Mouse (Mus musculus): Measurements from ENCODE around the gene Avpi1.

The Avpi1 gene

DNA sequence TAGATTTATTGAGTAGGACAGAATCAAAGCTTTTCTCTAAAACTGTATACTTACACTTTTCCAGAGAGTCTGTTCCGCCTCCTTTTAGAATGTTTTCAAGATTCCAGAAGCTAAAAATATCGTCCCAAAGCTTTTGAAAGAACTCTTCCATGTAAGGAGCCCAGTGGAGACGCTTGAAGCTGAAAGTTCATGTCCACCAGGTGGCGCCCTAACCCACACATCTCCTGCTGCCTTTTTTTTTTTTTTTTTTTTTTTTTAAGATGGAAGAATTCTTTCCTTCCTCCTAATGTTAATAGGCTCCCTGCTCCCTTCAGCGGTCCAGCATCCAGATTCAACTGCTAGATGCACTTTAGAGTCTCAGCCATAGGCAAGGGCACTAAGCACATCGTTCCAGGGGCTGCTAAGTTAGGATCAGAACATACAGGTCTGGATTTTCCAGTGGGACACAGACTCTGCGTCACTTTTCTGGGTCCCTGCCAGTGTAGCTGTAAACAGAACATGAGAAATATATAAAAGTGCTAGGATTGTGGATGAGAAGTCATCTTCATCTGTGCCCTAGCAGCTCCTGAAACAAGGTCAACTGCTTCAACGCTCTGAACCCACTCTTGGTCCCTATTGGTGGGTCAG, 15.8 kb upstream of the Avpi1 start:
- DNase-seq (ENCODE audit: low spot score in 2 of 2), result peak; percentile 50 to 73

DNA sequence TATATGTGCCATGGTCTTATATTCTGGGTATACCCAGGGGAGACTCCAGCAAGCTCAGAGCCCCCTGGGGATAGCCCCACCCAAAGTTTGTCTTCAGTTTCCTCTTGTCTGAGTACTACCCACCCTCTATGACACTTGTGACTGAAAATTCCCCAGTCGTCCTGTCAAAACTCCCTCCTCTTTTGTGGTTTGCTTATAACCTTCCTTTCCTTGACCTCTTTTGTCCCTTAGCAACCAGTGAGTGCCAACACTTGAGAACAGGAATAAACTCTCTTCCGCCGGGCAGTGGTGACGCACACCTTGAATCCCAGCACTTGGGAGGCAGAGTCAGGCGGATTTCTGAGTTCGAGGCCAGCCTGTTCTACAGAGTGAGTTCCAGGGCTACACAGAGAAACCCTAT, 15.2 kb upstream of the Avpi1 start:
- DNase-seq (ENCODE audit: low spot score in 2 of 2), result no peak

DNA sequence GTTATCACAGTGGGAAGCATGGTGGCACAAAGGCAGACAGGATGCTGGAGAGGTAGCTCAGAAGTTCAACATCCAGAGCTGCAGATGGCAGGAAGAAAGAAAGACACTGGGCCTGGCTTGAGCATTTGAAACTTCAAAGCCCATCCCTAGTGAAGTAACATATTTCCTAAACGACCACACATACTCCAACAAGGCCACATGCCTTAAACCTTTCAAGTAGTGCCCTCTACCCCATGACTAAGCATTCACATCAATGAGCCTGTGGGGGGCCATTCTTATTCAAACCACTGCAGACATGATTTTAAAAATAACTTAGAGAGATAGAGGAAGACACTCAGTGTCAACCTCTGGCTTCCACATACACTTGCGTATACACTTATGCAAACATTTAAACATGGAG, 13.9 kb upstream of the Avpi1 start:
- DNase-seq (ENCODE audit: low spot score in 2 of 2), result no peak

DNA sequence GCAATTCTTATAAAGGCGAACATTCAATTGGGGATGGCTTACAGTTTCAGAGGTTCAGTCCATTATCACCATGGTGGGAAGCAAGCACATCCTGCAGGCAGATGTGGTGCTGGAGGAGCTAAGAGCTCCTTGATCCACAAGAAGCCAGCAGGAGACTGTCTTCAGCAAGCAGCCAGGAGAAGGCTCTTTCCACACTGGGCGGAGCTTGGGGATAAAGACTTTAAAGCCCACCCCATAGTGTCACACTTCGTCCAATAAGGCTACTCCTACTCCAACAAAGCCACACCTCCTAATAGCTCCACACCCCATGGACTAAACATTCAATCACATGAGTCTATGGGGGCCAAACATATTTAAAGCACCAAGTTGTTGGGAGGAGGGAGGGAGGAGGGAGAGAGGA, 13.1 kb upstream of the Avpi1 start:
- DNase-seq (ENCODE audit: low spot score in 2 of 2), result no peak

DNA sequence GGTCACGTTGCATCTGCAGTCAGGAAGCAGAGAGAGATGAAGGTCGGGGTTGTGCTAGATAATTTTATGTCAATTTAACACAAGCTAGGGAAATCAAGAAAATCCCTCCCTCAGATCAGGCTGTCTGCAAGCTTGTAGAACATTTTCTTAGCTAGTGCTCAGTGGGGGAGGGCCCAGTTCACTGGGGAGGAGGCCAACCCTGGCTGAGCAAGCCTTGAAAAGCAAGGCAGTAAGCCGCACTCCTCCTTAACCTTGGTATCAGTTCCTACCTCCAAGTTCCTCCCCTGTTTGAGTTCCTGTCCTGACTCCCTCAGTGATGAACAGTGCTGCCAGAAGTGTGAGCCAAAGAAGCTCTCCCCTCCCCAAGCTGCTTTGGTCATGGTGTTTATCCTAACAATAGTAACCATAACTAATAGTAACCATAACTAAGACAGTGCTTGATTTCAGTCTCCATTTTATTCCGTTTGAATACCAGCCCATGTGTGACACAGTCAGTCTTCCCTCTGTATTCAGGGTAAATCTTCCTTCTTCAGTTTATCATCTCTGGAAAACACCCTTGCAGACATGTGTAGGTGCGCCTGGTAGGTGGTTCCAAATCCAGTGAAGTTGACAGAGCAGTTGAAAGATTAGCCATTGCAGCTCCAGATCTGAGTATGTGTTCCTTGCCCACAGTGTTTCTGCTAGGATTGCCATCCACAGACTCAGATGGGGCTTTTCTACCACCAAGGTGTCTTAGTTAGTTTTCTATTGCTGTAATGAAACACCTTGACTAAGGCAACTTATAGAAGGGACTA, 11.1 kb upstream of the Avpi1 start:
- no peak for DNase-seq (ENCODE audit: low spot score in 2 of 2)

DNA sequence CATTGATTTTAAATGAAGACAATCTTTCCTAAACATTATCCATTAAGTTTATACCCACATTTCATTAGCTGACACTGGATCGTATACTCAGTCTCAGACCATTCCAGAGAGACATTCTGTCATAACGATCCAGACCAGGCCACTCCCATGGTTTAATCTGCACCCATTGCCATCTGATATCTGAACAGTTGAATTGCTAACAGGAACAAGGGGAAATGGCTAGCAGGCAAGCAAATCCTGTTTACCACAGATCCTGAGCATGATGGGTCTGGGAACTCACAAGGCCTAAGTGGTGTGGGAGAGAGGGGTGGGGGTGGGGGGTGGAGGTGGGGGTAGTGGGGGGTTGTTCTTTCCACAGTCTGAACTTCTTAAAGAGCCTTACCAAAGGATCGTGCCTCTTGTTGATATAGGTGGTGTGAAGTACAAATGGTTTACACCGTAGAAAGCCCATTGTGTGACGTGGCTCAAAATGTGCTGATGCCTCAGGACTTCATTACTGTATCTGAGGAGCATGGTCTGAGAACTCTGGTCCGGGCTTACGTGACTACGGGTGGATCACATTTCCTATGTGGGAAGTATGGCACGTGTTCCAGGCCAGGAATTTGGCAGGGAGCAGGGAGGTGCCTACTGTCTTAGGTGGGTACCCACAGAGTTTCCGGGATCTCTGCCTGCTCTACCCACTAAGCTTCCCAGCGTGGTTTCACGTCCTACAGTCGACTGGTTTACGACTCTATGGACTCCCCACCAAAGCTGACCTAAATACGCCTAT, 9.8 kb upstream of the Avpi1 start:
- DNase-seq (ENCODE audit: low spot score in 2 of 2), result no peak

DNA sequence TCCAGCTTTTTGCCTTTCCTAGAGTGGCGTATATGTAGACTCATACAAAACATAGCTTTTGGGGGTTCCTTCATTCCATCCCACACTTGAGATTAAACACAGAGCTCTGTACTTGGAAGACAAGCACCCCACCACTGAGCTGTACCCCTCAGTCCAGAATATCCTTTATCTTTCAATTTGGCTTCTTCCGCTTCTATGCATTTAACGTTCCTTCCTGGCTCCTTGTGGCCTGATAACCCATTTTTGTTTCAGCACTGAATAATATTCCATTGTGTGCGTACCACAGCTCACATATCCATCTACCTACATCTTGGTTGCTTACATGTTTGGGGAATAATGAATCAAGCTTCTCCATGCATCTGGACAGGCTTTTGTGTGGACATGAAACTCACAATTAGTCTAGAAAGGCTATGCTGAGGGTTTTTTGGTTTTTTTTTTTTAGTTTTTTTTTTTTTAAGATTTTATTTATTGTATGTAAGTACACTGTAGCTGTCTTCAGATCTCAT, 8.4 kb upstream of the Avpi1 start:
- no peak for DNase-seq (ENCODE audit: low spot score in 2 of 2)

DNA sequence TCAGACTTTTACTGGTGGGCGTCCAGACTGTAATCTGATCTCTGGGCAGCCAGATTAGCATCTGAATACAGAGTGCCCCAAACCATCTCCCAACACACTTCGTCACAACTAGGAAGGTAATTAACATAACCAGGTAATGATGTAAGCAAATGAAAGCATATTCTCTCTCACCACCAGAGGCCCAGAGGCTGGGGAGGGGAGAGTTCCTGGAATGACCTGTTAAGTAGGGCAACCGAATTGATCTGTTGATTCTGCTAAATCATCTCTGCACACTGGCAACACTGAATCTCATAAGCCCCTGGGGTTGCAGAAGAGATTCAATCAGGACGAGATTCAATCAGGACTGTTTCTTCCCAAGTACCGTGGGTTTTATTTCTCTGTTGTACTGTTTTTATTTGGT, 7.3 kb upstream of the Avpi1 start:
- no peak for DNase-seq (ENCODE audit: low spot score in 2 of 2)

DNA sequence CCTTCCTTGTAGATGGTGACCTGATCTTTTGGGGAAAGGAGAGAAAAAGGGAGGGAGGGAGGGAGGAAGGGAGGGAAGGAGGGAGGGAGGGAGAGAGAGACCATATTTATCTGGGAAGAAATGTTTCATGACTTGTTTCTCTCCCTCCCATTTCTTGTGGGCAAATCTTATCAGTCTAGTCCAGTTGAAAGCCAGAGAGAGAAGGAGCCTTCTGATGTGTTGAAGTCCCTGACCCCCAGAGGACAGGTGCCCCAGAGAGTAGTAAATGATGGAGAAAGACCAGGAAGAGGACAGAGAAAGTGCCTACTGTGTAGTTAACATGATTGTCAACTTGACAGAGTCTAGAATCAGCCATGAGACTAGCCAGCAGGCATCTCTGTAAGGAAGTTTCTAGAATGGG, 6.2 kb upstream of the Avpi1 start:
- no peak for DNase-seq (ENCODE audit: low spot score in 2 of 2)

DNA sequence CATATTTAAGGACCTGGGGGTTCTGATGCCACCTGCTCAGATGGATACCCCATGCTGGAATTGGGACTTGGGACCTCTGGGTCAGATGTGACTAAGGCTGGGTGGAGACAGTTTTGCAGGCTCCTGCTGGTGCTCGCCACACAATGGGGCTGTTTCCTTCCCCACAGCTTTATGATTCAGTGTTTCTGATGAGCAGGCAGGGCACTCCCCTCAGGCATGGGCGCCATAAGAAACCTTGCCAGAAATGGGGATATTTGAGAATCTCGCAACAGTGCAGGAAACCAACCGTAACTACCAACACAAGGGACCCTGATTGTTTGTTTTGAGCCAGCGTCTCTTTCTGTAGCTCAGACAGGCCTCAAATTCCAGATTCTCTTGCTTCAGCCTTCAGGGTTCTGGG, 2.2 kb upstream of the Avpi1 start:
- DNase-seq (ENCODE audit: low spot score in 2 of 2), result no peak

DNA sequence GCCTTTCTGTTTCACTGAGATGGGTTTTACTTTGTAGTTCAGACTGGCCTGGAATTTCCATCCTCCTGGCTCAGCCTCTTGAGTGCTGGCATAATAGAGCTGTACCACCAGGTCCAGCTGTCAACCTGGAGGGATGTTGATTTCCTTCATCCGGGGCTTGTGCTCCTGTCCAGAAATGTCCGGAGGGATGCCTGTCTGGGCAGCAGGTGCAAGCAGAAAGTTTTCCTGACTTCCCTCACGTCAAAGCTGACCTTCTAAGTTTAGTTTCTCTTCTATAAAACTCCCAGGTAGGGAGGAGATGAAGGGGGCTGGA, 1.4 kb upstream of the Avpi1 start:
- no peak for DNase-seq (ENCODE audit: low spot score in 2 of 2)

DNA sequence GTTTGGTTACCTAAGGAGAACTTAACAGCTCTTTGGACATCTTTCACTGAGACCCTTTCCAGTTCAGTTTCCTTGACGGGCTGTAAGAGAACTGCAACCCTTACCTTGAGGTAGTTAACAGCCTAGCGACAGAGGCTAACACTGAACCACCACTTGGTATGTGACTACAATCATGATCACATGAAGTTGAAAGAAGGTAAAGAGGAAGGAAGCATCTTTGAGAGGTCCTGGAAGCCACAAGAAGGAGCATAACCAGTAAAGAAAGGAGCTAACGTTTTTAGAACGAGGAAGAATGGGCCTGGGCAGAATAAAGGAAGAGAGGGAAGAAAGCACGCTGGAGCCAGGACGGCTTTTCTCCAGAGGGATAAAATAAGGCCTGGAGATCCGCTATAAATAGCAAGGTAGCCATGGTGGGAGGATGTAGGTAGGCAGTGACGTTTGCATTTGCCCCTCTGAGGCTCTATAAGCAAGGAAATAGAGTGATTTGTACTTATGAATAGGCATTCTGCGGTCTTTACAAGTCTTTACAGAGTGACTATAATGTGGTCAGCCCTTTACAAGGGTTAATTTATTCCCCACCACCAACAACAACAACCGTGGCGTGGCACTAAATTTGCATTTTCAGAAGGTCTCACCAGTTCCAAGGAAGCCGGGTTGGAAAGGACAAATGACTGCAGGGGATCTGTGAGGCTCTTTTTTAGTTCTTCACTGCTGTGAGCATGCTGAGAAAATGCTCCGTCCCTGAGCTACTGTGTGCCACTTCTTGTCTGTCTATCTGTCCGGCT, 842 bp upstream of the Avpi1 start:
- no peak for DNase-seq (ENCODE audit: low spot score in 2 of 2)

DNA sequence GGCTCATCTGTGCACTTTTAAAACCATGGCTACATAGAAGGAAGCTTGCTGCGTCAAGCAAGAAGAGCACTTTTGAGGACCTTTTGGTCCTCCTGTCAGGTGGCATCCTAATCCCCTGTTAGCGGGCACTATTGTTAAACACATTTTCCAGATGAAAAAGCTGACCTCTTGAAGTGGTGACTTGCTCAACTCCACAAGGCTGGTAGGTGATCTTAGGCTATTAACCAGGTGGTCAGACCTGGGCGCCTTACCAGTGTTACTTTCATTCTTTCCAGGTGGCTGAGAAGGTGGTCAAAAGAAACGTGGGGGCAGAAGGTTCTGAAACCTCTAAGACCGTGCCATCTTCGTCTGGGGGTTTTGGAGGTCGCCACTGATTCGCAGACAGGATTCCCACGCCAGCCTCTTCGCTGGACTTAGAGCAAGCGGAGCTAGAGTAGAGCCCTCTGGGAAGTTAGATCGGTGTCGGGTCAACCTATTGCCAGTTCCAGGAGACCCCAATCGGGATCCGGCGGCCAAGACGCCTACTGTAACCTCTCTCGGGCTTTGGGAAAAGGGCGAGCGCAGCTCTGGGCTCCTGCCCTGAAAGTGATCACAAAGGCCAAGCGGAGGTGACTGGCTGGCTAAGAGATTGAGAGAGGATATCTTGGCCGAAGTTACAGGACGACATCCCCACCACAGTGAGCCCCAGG, 663 bp downstream of the Avpi1 start:
- DNase-seq (ENCODE audit: low spot score in 2 of 2), result no peak

DNA sequence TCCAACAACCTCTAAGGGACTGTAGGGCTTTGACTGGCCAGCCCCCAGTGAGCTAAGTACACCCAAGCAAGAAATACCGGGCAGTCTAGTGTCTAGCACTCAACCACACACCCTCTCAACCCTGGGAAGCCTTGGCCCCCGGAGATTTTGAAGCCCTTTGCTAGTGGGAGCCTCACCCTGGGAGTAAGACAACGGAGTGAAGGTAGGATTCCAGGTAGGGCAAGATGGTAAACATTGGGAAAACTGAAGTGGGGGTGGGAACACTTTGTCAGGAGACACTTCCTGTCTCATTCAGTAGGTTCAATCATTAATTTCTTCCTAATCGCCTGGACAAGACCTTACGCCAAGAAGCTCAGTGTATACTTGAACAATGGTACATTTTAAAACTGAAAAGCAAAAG, 1.8 kb downstream of the Avpi1 start:
- DNase-seq (ENCODE audit: low spot score in 2 of 2), result no peak

DNA sequence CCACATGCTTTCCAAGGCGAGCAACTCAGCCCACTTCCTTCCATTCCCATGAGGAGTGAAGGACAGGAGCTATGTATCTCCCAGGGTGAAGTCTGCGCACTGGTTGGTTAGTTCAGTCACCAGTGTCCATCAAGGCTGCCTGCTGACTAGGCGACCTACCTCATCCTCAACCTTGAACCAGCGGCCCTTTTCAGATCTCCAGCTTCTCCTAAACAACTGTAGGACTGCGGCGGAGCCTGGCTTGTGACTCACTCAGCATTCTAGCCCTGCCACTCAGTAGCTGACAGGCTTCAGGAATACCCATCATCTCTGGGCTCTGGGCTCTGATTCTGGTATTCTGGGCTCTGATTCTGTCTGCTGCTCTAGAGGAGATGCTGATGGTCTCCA, 2.6 kb downstream of the Avpi1 start:
- DNase-seq (ENCODE audit: low spot score in 2 of 2), result no peak

DNA sequence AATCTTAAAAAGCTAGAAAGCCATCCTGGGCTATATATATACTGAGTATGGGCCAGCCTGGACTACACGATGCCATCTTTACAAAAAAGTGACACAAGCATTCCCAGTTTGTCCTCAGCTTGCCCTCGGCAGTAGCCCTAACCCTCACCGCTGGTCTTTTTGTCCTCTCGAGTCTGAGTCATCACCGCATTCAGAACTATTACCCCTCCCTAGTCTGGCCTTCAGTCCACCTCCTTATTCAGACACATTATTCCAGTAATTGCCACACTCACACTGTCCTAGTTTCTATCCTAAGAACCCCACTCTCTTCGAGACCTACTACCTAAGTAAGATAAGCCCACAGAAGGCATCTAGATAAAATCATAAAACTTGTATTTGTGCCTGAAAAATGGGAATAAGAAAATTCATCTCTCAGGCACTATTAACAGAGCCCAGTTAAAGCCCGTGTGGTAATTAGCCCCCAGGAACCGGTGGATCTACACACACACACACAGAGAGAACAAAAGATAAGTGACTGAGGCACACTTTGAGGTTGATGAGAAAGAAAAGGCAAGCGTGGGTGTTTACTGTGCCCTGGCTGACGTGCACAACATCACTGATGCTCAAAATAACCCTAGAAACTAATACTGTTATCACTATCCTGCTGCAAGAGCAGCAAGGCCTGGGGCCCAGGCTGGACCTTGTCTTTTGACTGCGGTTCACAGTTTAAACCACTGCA, 3.2 kb downstream of the Avpi1 start:
- no peak for DNase-seq (ENCODE audit: low spot score in 2 of 2)

DNA sequence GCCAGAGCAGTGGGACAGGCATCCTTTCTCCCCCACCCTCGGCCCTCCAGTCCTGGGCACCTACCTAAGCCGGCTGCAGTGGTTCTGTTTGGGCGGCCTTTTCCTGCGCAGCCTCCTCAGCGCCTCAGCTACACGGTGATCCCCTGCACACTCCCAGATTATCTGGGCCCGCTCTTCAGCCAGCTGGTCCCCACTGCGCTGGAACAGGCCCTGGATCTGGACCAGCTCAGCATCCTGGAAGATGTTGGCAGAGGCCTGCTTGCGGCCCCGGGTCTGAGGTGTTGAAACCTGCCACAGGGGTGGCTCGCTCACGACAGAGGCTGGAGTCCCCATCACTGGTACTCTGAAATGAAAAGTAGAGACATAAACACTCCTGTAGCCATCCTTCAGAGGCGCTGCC, 4.2 kb downstream of the Avpi1 start:
- DNase-seq (ENCODE audit: low spot score in 2 of 2), result no peak

DNA sequence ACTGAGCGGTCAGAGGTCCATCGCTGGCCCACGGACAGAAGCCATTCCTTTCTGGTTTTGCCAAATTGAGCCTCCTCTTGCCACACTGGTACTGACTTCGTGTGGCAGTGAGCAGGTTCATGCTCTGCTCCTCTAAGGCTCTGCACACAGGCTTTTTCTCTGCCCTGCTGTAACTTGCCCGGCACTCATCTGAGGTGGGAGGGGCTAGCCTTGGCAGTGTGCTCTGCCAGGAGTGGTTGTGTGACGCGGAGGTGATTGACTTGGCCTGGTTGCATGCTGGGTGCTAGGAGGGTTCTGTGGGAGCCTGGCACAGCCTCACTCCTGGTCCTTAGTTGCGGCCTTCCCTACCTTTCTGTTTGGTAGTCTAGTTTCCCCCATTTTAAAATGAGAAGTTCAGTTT, 8.4 kb downstream of the Avpi1 start:
- DNase-seq (ENCODE audit: low spot score in 2 of 2), result no peak

DNA sequence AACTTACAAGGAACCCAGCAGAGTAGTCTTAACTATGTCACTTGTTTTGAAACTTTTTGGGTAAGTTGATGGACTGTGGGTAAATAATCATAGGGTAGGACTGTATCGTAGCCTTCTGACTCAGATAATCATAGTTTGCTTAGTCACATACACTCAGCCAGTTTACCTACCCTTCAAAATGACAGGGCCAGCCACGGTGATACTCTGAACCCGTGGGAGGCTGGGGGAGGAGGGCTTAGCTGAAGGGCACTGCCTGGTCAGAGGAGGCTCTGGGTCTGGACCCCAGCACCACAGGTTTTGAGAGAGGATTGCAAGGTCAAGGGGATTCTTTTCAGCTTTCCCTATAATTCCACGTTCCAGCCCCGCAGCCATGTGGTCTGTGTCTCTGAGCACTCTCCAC, 10.3 kb downstream of the Avpi1 start:
- DNase-seq (ENCODE audit: low spot score in 2 of 2), result no peak

DNA sequence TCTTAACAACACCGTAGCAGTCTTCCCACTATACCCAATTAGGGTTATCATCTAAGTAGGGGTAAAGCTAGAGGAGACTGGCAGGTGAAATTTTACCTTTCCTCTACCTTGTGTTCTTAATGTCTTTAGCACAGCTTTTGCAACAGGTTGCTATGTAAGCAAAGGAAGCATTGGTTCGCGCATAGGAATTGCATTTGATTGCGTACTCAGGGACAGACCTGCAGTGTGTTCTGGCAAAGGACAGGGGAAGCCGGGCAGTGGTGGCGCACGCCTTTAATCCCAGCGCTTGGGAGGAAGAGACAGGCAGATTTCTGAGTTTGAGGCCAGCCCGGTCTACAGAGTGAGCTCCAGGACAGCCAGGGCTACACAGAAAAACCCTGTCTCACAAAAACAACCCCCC, 10.7 kb downstream of the Avpi1 start:
- no peak for DNase-seq (ENCODE audit: low spot score in 2 of 2)

DNA sequence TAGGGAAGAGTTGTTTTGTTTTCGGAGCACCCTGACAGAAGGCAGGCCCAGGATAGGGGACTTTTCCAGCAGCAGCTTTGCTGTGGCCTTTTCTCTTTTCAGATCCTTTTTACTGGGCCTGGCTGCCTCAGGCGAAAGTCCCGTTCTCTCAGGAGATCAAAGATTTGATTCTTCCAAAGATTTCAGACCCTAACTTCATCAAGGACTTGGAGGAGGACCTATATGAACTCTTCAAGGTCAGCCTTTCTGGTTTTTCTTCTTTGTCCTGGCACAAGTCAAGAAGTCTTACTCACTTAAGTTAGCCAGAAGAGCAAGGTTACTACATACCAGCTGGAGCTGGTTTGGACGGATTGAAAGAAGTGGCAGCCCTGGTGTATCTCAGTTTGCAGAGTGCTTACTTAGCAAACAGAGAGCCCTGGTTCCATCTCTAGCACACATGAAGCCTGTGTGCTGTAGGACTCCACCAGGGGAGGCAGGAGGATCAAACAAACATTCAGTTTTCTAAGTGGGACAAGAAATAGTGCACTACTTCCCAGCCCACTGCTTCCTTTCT, 13.0 kb downstream of the Avpi1 start:
- no peak for DNase-seq (ENCODE audit: low spot score in 2 of 2)
